Mouse (Mus musculus) ovary, postnatal 36 days (tissue): ENCODE data around the gene AI413582.

ENCODE experiments used
- DNase-seq: peaks from one replicate; pipeline ENCODE4 v3.0.0; 2022; ENCODE audit warnings: low spot score, mixed read lengths

The AI413582 gene

GRCm38 (mm10) chr17:27555512-27556172 is 9.9 kb downstream of the AI413582 start:
- peak; percentile 60 for DNase-seq

- peak; percentile 49 for DNase-seq
Measured at GRCm38 (mm10) chr17:27555075-27555511, 10.5 kb downstream of the AI413582 start.

- no peak for DNase-seq
Measured at GRCm38 (mm10) chr17:27554062-27554960, 11.2 kb downstream of the AI413582 start.

- DNase-seq: no peak
Measured at GRCm38 (mm10) chr17:27552215-27553201, 13.0 kb downstream of the AI413582 start.

- no peak for DNase-seq
Measured at GRCm38 (mm10) chr17:27551393-27551940, 14.1 kb downstream of the AI413582 start.

GRCm38 (mm10) chr17:27549234-27549633 is 16.3 kb downstream of the AI413582 start:
- DNase-seq: no peak

GRCm38 (mm10) chr17:27547253-27547868 is 18.2 kb downstream of the AI413582 start:
- peak; percentile 33 for DNase-seq

GRCm38 (mm10) chr17:27546574-27547085 is 18.9 kb downstream of the AI413582 start:
- DNase-seq: no peak

- no peak for DNase-seq
Measured at GRCm38 (mm10) chr17:27545991-27546390, 19.6 kb downstream of the AI413582 start.

- no peak for DNase-seq
Measured at GRCm38 (mm10) chr17:27544551-27544950, 21.0 kb downstream of the AI413582 start.

- DNase-seq: no peak
Measured at GRCm38 (mm10) chr17:27541984-27542383, 23.6 kb downstream of the AI413582 start.

- DNase-seq: no peak
Measured at GRCm38 (mm10) chr17:27541261-27541660, 24.3 kb downstream of the AI413582 start.

- peak; percentile 84 for DNase-seq
Measured at GRCm38 (mm10) chr17:27534718-27535117, 30.8 kb downstream of the AI413582 start.

GRCm38 (mm10) chr17:27533354-27533753 is 32.2 kb downstream of the AI413582 start:
- DNase-seq: no peak

- DNase-seq: no peak
Measured at GRCm38 (mm10) chr17:27532095-27532494, 33.5 kb downstream of the AI413582 start.

- no peak for DNase-seq
Measured at GRCm38 (mm10) chr17:27528767-27529166, 36.8 kb downstream of the AI413582 start.

- no peak for DNase-seq
Measured at GRCm38 (mm10) chr17:27528030-27528429, 37.5 kb downstream of the AI413582 start.

- DNase-seq: no peak
Measured at GRCm38 (mm10) chr17:27527188-27527587, 38.4 kb downstream of the AI413582 start.

GRCm38 (mm10) chr17:27523121-27523520 is 42.4 kb downstream of the AI413582 start:
- no peak for DNase-seq

- no peak for DNase-seq
Measured at GRCm38 (mm10) chr17:27521303-27521702, 44.3 kb downstream of the AI413582 start, which contains the start of gene Grm4. Grm4 (minus strand) TSS chr17:27521403.

GRCm38 (mm10) chr17:27520557-27520956 is 45.0 kb downstream of the AI413582 start:
- peak; percentile 50 for DNase-seq
